Mouse (Mus musculus): ENCODE results near the gene Mdm2. TPM values are rescaled to one million over a fixed set of nuclear protein-coding genes. Genes with fewer than 3 reads are reported as not detected.
"Not testable (repeated sequence)": the region's sequence is repeated elsewhere in the genome, so short reads cannot be mapped to it uniquely, and the experiment has no call there.

The Mdm2 gene
- polyA plus RNA-seq, 1 experiment from 2014 or later, result 39.0 TPM

DNA sequence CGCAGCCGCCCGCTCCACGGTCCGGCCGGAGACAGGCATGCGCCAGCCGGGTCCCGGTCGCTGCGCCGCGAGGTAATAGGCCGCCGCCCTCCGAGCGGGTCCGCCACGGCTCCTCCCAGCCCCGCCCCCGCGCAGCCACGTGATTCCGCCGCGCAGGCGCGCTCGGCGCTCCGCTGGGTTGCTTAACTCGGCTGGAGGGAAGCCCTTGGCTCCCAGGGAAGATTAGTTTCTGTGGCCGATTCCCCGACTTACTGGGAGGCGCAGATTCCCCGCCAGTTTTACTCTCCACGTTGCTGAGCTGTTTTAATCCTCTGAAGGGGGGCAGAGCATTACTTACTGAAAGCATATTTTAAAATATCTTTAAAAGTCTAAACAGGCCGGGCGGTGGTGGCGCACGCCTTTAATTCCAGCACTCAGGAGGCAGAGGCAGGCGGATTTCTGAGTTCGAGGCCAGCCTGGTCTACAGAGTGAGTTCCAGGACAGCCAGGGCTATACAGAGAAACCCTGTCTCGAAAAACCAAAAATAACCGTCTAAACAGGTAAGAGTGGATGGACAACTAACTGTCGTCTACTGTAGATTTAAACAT lies 35.8 kb upstream of the Mdm2 start, which contains the start of gene Slc35e3:
Gene Slc35e3, minus strand, starts transcription at position 69 of the 587 bp plus-strand sequence.
- H3K9me3 ChIP-seq (replicated peaks), result no peaks in the 10 kb centered on the region
- ATAC-seq (replicated peaks; ENCODE audit: insufficient number of reproducible peaks, insufficient read depth, low FRiP score, low read depth), result peak; percentile 98
- H3K9ac ChIP-seq, result peak within 1 kb of the TSS; percentile 64
- H3K4me2 ChIP-seq, result peak within 1 kb of the TSS; percentile 88
- peak within 1 kb of the TSS; percentile 55 for H3K4me3 ChIP-seq
- 15% methylated on average over 41 of the region's 46 CpGs for WGBS
- peaks cover 7% of the 10 kb centered on the region for H3K4me1 ChIP-seq (replicated peaks)
- no peaks in the 10 kb centered on the region for H3K27me3 ChIP-seq
- peak within 1 kb of the TSS; percentile 64 for H3K27ac ChIP-seq
- peaks cover 25% of the 10 kb centered on the region for H3K36me3 ChIP-seq

DNA sequence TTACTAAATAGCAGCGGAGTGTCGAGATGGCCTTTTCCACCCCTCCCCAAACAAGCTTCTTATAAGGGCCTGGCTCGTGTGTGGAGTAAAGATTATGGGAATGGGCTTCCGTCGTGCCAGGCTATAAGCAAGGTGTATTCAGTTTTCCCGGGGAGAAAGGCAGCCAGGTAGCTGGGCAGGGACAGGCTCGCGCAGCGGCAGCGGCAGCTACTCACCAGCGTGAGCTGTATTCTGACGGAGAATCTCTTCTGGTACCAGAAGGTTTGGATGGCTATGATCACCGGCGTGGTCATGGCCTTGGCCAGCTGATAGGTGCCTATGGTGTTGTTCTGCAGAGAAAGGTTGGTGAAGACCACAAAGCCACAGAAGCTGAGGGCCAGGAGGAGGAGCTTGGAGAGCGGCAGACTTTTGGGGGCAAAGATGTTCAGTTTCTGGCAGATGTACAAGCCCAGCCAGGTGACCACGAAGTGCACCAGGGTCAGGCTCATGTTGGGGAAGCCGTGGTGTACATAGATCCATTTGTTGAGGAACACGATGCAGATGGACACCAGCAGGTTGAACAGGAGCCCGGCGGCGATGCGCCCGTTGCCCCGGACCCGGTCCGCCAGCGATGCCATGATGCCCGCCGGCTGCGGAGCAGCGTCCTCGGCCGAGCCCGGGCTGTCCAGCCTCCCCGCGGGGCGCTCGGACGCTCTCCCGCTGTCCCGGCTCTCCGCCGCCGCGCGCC lies 35.2 kb upstream of the Mdm2 start:
- peak; percentile 40; the same call in 1 of the 2 replicates for ATAC-seq (replicated peaks; ENCODE audit: insufficient number of reproducible peaks, insufficient read depth, low FRiP score, low read depth)
- H3K4me3 ChIP-seq, result peak overlapping the region; percentile 55
- not testable (repeated sequence) for H3K27me3 ChIP-seq; H3K27ac ChIP-seq; H3K9me3 ChIP-seq (replicated peaks); H3K4me1 ChIP-seq (replicated peaks)
- peaks cover 19% of the 10 kb centered on the region for H3K36me3 ChIP-seq
- H3K4me2 ChIP-seq, result peak overlapping the region; percentile 88
- under 1% methylated on average over 14 of the region's 46 CpGs for WGBS
- H3K9ac ChIP-seq, result peak overlapping the region; percentile 64

DNA sequence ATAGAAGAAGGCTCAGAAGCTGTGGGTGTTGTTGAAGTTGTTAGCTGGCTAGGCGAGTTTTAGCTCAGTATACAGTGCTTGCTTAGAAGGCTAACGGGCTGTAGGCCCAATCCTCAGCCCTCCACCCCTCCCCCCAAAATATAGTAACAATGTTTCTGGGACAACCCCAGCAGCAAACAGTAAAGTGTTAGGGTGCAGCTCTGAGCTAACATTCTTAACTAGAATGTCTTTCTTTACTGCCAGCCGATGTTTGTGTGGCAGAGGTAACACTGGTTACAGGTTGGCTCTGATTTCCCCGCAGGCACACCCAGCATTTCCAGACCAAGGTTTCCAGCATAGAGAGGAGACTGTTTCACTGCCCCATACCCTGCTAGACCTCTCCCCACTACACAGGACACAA lies 33.4 kb upstream of the Mdm2 start:
- H3K27ac ChIP-seq, result no peak overlapping the region
- no peak overlapping the region for H3K4me2 ChIP-seq

DNA sequence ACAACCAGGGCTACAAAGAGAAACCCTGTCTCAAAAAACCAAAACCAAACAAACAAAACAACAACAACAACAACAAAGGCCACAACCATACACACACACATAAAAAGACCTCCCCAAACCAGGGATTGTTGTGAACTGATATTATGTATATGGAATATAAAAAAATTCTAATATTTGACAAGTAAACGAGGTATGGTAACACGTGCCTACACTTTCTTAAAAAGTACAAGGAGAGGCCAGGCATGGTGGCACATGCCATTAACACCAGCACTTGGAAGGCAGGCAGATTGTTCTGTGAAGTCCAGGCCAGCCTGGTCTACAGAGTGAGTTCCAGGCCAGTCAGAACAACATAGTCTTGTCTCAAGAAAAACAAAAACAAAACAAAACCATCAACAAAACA lies 32.6 kb upstream of the Mdm2 start:
- Histone ChIP-seq H3K4me2 (no peak overlapping the region), H3K27ac (no peak overlapping the region)
- no peak for ATAC-seq (replicated peaks; ENCODE audit: insufficient number of reproducible peaks, insufficient read depth, low FRiP score, low read depth)

More for the DNA sequence above, 33.4 kb upstream of the Mdm2 start:
- Histone ChIP-seq H3K36me3 (peaks cover 7% of the 10 kb centered on the region; the same call in 1 of the 2 replicates), H3K9me3 (replicated peaks) (no peaks in the 10 kb centered on the region), H3K4me1 (replicated peaks) (peaks cover 7% of the 10 kb centered on the region), H3K4me3 (no peak overlapping the region), H3K27me3 (no peaks in the 10 kb centered on the region), H3K9ac (no peak overlapping the region)
- no peak for ATAC-seq (replicated peaks; ENCODE audit: insufficient number of reproducible peaks, insufficient read depth, low FRiP score, low read depth)
- 76% methylated on average over 4 of the region's 4 CpGs for WGBS

DNA sequence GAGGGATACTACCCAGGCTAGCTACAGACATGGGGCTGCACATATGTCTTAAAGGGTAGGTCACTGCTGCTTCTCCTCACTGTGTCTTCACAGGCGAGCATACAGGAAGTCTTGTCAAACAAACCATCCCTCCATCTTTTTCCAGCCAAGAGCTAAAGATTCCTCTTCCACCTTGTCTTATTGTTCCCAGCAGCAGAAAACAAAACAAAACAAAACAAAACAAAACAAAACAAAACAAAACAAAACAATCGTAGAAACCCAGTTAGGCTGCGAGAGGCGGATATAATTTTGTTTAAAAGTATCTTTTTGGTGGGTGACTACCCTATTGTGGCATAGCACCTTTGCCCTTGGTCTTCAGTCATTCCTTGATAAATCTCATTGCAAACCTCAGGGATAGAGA lies 32.1 kb upstream of the Mdm2 start:
- 88% methylated on average over 4 of the region's 4 CpGs for WGBS
- H3K9ac ChIP-seq, result no peak overlapping the region
- no peak overlapping the region for H3K4me2 ChIP-seq
- no peaks in the 10 kb centered on the region for H3K9me3 ChIP-seq (replicated peaks)
- H3K4me1 ChIP-seq (replicated peaks), result peaks cover 7% of the 10 kb centered on the region
- H3K4me3 ChIP-seq, result no peak overlapping the region
- peaks cover 8% of the 10 kb centered on the region; the same call in 1 of the 2 replicates for H3K36me3 ChIP-seq
- ATAC-seq (replicated peaks; ENCODE audit: insufficient number of reproducible peaks, insufficient read depth, low FRiP score, low read depth), result no peak
- H3K27ac ChIP-seq, result no peak overlapping the region
- no peaks in the 10 kb centered on the region for H3K27me3 ChIP-seq

More for the DNA sequence above, 32.6 kb upstream of the Mdm2 start:
- H3K36me3 ChIP-seq, result peaks cover 5% of the 10 kb centered on the region; the same call in 1 of the 2 replicates
- WGBS, result 81% methylated on average over 2 of the region's 2 CpGs
- H3K9me3 ChIP-seq (replicated peaks), result no peaks in the 10 kb centered on the region
- H3K9ac ChIP-seq, result no peak overlapping the region
- H3K27me3 ChIP-seq, result no peaks in the 10 kb centered on the region
- peaks cover 7% of the 10 kb centered on the region for H3K4me1 ChIP-seq (replicated peaks)
- no peak overlapping the region for H3K4me3 ChIP-seq

DNA sequence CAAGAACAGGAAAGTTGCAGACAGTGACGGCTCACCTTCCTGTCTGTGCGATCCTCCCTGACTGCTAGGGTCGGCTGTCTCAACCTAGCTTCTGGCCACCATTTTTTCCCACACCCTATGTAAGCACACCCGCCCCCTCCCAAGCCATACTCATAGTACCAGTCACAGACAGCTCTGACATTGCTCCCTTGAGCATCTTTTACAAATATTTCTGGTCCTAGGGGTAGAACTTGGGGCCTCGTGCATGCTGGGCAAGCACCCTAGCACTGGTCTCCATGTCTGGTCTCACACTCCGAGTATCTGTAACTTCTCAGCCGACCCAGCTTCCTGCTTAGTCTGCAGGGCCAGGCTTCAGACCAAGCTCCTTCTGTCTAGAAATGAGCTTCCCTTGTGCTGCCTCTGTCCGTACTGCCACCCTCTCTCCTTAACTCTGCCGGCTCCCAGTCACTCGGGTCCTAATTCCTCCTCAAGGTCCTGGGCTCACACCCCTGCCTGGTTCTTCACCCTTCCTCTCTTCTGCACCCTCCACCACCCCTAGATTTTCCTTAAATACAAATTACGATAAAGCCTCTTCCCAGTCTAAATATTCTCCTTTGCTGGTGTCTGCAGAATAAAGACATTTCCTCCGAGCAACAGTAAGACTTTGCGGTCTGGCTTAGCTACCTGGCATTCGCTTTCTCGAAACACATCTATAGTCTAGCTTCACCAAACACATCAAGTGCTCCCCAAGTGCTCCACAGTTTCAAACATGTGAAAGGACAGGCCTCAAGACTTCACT lies 31.3 kb upstream of the Mdm2 start:
- WGBS, result 80% methylated on average over 15 of the region's 15 CpGs
- no peak for ATAC-seq (replicated peaks; ENCODE audit: insufficient number of reproducible peaks, insufficient read depth, low FRiP score, low read depth)

DNA sequence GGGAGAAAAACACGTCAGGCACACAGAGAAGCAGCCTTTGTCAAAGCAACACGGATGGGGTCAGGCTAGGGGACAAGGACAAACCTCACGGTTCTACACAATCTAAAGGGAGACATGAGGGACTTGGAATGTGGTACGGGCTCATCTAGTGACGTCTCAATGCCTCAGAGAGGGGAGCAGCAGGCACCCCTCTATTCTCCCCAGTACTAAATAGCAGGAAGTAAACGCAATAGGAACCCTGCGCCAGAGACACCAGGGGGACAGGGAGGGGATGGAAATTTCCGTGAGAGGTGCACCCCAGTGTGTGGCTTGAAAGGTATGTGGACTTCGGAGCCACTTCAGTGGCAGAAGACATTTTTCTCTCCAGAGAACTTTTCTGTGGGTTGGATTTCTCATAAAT lies 30.4 kb upstream of the Mdm2 start:
- H3K9me3 ChIP-seq (replicated peaks), result no peaks in the 10 kb centered on the region
- no peaks in the 10 kb centered on the region for H3K27me3 ChIP-seq
- no peak overlapping the region for H3K9ac ChIP-seq
- ATAC-seq (replicated peaks; ENCODE audit: insufficient number of reproducible peaks, insufficient read depth, low FRiP score, low read depth), result no peak
- WGBS, result 80% methylated on average over 9 of the region's 9 CpGs
- peaks cover 16% of the 10 kb centered on the region; the same call in 1 of the 2 replicates for H3K36me3 ChIP-seq
- no peak overlapping the region for H3K27ac ChIP-seq
- H3K4me1 ChIP-seq (replicated peaks), result peaks cover 7% of the 10 kb centered on the region
- no peak overlapping the region for H3K4me2 ChIP-seq
- no peak overlapping the region for H3K4me3 ChIP-seq

More for the DNA sequence above, 31.3 kb upstream of the Mdm2 start:
- Histone ChIP-seq H3K9ac (no peak overlapping the region), H3K27ac (no peak overlapping the region), H3K4me1 (replicated peaks) (peaks cover 7% of the 10 kb centered on the region), H3K27me3 (no peaks in the 10 kb centered on the region), H3K36me3 (peaks cover 8% of the 10 kb centered on the region; the same call in 1 of the 2 replicates), H3K4me3 (no peak overlapping the region), H3K9me3 (replicated peaks) (no peaks in the 10 kb centered on the region), H3K4me2 (no peak overlapping the region)

DNA sequence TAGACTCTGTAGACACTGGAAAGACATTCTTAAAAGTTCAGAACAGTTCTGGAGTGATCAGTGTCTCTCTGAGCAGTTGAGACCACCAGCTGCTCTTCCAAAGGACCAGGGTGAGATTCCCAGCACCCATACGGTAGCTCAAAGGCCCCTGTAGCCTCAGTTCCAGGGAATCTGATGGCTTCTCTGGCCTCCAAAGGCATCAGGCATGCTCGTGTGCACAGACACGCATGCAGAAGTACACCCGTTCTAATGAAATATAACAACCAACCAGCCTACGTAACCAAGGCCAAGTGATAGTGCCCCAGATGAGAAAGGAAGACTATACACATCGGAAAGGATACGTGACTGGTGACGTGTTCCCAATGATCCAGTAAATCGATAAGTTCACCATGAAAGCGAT lies 29.6 kb upstream of the Mdm2 start:
- Histone ChIP-seq H3K9ac (no peak overlapping the region), H3K4me1 (replicated peaks) (peaks cover 3% of the 10 kb centered on the region), H3K9me3 (replicated peaks) (no peaks in the 10 kb centered on the region), H3K36me3 (peaks cover 16% of the 10 kb centered on the region; the same call in 1 of the 2 replicates), H3K4me3 (no peak overlapping the region), H3K27ac (no peak overlapping the region), H3K27me3 (no peaks in the 10 kb centered on the region), H3K4me2 (no peak overlapping the region)
- no peak for ATAC-seq (replicated peaks; ENCODE audit: insufficient number of reproducible peaks, insufficient read depth, low FRiP score, low read depth)
- WGBS, result 92% methylated on average over 10 of the region's 10 CpGs

DNA sequence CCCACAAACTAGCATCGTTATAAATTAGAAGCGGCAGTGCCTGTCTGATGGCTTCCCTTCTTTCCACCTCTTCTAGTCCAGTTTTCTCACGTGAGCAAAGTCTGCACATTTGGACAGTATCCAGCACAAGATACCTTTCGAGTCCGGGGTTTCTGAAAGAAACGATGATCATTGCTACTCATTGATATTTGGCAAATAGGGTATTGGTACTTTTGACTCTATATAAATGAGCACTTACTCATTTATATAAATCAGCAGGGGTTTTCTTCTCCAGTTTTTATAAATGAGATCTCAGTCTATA lies 29.0 kb upstream of the Mdm2 start:
- Histone ChIP-seq H3K9ac (no peak overlapping the region), H3K27me3 (no peaks in the 10 kb centered on the region), H3K36me3 (peaks cover 16% of the 10 kb centered on the region; the same call in 1 of the 2 replicates), H3K4me3 (no peak overlapping the region), H3K4me2 (no peak overlapping the region), H3K27ac (no peak overlapping the region), H3K9me3 (replicated peaks) (no peaks in the 10 kb centered on the region), H3K4me1 (replicated peaks) (no peaks in the 10 kb centered on the region)
- no peak for ATAC-seq (replicated peaks; ENCODE audit: insufficient number of reproducible peaks, insufficient read depth, low FRiP score, low read depth)
- WGBS, result 95% methylated on average over 6 of the region's 6 CpGs

DNA sequence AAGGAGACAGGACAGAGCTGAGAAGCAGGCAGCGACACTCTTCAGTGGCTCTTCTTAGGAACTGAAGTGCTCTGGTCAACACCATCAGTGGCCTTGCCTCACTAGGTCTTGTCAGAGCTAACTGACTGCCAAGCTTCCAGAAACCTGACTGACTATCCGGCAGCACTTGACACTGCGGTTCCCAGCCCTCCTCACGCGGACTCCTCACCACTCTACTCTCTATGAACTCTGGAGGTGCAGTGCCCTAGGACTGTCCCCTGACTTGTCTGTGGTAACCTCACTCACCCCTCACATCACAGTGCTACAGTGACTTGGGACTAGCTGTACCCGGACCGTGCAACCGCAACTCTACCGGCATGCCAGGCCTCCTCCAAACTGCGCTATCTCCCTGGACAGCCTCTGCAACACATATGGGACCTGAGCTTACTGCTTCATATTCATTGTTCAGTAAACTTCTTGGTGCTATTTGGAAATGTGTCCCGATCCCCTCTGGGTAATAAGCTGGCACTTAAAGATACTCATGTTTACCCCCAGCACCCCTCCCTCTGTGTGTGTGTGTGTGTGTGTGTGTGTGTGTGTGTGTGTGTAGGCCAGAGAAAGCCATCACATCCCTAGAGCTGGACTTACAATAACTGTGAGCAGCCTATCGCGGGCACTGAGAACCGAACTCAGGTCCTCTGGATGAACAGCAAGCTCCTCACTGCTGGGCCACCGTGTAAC lies 28.5 kb upstream of the Mdm2 start:
- Histone ChIP-seq H3K4me1 (replicated peaks) (no peaks in the 10 kb centered on the region), H3K4me3 (no peak overlapping the region), H3K4me2 (no peak overlapping the region), H3K36me3 (peaks cover 16% of the 10 kb centered on the region; the same call in 1 of the 2 replicates), H3K27ac (no peak overlapping the region), H3K9ac (no peak overlapping the region), H3K9me3 (replicated peaks) (no peaks in the 10 kb centered on the region), H3K27me3 (no peaks in the 10 kb centered on the region)
- ATAC-seq (replicated peaks; ENCODE audit: insufficient number of reproducible peaks, insufficient read depth, low FRiP score, low read depth), result no peak
- 89% methylated on average over 15 of the region's 15 CpGs for WGBS

Measured in heart, embryonic 15.5 days (tissue).